Mouse (Mus musculus) heart, embryonic 13.5 days (tissue): ENCODE measurements around the gene Olfml1. TPM values are rescaled to one million over a fixed set of nuclear protein-coding genes. Genes with fewer than 3 reads are reported as not detected.

Experiments
- ATAC-seq: fragments of 200-750 bp; cut with Nextera tagmentation; 2 replicates; pipeline ENCODE4 v1.8.0; 2017; ENCODE audit warnings: moderate TSS enrichment; ENCODE audit not compliant: insufficient number of reproducible peaks, low FRiP score, low TSS enrichment; ENCODE audit errors: extremely low read depth
- H3K27ac ChIP-seq: fragments of 300-500 bp; sonication (generic); replicated peaks from 2 replicates; pipeline ENCODE4 v1.5.1; 2015; ENCODE audit warnings: moderate library complexity, mild to moderate bottlenecking, inconsistent platforms
- H3K27me3 ChIP-seq: fragments of 300-500 bp; sonication (generic); replicated peaks from 2 replicates; pipeline ENCODE4 v1.6.1; 2015; ENCODE audit warnings: mild to moderate bottlenecking, inconsistent platforms
- H3K36me3 ChIP-seq: fragments of 300-500 bp; sonication (generic); 2 replicates; pipeline ENCODE4 v1.6.1; 2015; ENCODE audit warnings: mild to moderate bottlenecking, inconsistent platforms
- H3K4me1 ChIP-seq: fragments of 300-500 bp; sonication (generic); 2 replicates; pipeline ENCODE4 v1.6.1; 2015; ENCODE audit warnings: inconsistent platforms
- H3K4me2 ChIP-seq: fragments of 300-500 bp; sonication (generic); 2 replicates; pipeline ENCODE4 v1.6.1; 2015; ENCODE audit warnings: inconsistent platforms, mild to moderate bottlenecking, moderate library complexity
- H3K4me3 ChIP-seq: fragments of 300-500 bp; sonication (generic); 2 replicates; pipeline ENCODE4 v1.5.1; 2015; ENCODE audit warnings: moderate library complexity, mild to moderate bottlenecking, inconsistent platforms
- H3K9ac ChIP-seq: fragments of 300-500 bp; sonication (generic); 2 replicates; pipeline ENCODE4 v1.6.1; 2015; ENCODE audit warnings: inconsistent platforms, mild to moderate bottlenecking, moderate library complexity
- H3K9me3 ChIP-seq: fragments of 300-500 bp; sonication (generic); 2 replicates; pipeline ENCODE4 v1.6.1; 2016; ENCODE audit warnings: inconsistent platforms
- WGBS: fragments of 180-500 bp; shearing (Covaris S2); methylation state at CpG from one replicate; pipeline ENCODE4 v1.1.7; 2015; ENCODE audit warnings: mixed read lengths; 5-methylcytosine and 5-hydroxymethylcytosine counted together
- polyA plus RNA-seq: library from polyadenylated mRNA; unstranded; fragments of >200 nt; fragmentation: Nextera tagmentation; extraction: Ambion mirVana; gene quantifications from 2 replicates; pipeline ENCODE4 v1.2.1, GENCODE M21; 2015

Gene Olfml1
- 6.4 and 8.5 TPM in 2 replicates for polyA plus RNA-seq

DNA sequence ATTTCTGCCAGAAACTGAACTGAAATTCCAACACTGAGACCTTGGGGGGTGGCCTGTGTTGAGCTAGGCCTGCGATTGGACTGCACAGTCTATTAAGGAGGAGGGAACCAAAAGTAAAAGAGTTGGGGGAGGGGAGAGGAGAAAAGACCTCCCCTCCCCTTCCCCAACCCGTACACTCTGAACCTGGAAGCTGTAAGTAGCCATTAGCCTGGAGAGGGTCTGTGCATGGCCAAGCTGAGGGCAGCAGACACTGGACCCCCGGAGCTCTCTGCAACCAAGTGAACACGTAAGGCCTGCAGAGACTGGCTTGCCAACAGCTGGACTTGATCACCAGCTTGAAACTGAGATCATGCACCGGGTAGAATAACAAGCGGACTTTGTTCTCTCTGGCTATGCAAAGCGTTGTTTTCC is at the start of gene Olfml1:
Gene Olfml1 (plus strand): TSS at position 186 of the 411 bp plus-strand sequence.
- Histone ChIP-seq H3K36me3 (peaks cover 9% of the 10 kb centered on the region), H3K4me3 (peak within 1 kb of the TSS; percentile 49), H3K9ac (peak within 1 kb of the TSS; percentile 67), H3K27me3 (no peaks in the 10 kb centered on the region), H3K4me1 (peaks cover 4% of the 10 kb centered on the region; the same call in 1 of the 2 replicates), H3K4me2 (peak within 1 kb of the TSS; percentile 61), H3K27ac (peak within 1 kb of the TSS; percentile 82), H3K9me3 (no peaks in the 10 kb centered on the region)
- ATAC-seq, result peak; percentile 37; the same call in 1 of the 2 replicates
- WGBS, result 41% methylated on average over 7 of the region's 7 CpGs

DNA sequence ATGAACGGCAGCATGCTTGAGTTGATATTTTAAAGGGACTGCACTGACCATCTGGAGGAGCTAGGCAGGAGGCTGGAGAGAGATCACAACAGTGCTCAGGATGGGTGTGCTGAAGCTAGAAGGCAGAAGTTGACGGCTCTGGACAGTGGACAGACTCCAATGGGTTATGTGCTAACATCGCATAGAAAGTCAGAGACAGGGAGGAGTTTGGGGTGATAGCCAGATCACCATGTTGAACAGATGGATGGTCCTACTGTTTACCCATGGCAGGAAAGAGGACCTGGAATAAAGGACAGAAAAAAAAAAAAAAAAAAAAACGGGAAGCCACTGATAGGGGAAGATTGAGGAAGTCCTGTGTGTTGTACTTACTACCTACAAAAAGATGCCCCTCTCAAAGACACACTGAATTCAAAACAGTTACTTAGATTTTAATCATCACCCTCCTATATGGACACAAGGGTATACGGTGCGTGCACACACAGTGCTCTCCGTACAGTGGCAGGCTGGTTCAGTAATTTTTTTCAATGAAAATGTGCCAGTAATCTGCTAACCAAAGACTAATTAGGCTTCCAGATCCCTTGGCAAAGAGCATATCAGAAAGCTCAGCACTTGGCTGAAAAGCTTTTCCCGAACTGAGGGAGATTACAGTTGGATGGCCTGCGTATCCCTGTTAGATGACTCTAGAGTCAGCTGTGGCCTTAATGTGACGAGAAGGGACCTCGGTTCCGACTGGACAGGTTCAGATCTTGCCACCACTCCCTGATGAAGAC is 47.8 kb upstream of the Olfml1 start:
- 73% methylated on average over 11 of the region's 12 CpGs for WGBS
- Histone ChIP-seq H3K9me3 (no peaks in the 10 kb centered on the region), H3K36me3 (no peaks in the 10 kb centered on the region), H3K9ac (no peak overlapping the region), H3K4me2 (no peak overlapping the region), H3K4me1 (peaks cover 7% of the 10 kb centered on the region), H3K27me3 (no peaks in the 10 kb centered on the region), H3K4me3 (no peak overlapping the region), H3K27ac (no peak overlapping the region)
- no peak for ATAC-seq

DNA sequence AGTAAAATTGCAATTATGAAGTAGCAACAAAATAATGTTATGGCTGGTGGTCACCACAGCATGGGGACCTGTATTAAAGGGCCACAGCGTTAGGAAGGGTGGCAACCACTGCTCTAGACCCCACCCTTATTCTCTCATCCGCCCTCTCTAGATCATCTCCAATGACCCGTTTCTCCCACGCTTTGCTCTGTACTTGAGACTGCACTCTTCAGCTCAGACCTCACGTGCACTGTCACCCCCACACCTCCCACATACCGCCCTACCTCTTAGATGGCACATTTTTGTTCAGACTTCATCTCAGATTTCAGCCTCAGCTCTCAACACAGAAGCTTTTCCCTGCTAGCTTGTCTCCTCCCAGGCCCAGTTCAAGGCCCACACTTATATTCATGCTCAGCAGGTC is 45.8 kb upstream of the Olfml1 start:
- Histone ChIP-seq H3K27ac (no peak overlapping the region), H3K9ac (no peak overlapping the region), H3K27me3 (no peaks in the 10 kb centered on the region), H3K9me3 (no peaks in the 10 kb centered on the region), H3K4me1 (peaks cover 7% of the 10 kb centered on the region), H3K4me2 (no peak overlapping the region), H3K4me3 (no peak overlapping the region), H3K36me3 (no peaks in the 10 kb centered on the region)
- no peak for ATAC-seq
- 75% methylated on average over 6 of the region's 6 CpGs for WGBS

GRCm38 (mm10) chr7:107526299-107526698 is 40.9 kb upstream of the Olfml1 start:
- Histone ChIP-seq H3K9me3 (no peaks in the 10 kb centered on the region), H3K4me3 (no peak overlapping the region), H3K27me3 (no peaks in the 10 kb centered on the region), H3K4me2 (no peak overlapping the region), H3K27ac (no peak overlapping the region), H3K36me3 (no peaks in the 10 kb centered on the region), H3K9ac (no peak overlapping the region), H3K4me1 (no peaks in the 10 kb centered on the region)
- ATAC-seq, result no peak
- 15% methylated on average over 1 of the region's 1 CpGs for WGBS

DNA sequence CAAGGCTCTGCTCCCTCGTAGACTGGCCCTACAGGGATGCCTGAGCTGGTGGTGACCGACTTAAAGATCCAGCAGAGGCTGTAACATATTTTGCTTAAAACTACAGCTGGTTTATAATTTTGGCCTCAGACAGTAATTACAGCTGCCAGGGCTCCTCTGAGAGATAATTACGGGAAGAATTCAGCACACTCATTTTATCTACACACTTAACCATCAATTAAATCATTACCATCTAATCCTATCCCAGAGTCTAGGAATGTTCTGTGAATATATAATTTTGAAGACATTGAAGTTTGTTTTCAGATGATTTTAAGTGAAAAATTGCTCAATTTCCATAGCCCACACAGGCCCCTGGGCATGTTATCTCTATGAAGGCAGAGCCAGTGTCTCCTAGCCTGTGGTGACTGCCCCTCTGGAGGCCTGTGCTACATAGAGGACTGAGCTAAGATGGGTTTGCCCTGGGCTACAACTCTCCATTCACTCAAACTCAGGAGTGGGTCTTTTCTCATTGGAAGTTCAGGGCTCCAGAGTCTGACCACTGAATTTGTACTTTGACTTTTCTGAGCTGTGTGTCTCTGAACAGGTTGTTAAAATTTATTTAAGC is 39.0 kb upstream of the Olfml1 start:
- Histone ChIP-seq H3K4me3 (no peak overlapping the region), H3K4me1 (no peaks in the 10 kb centered on the region), H3K27me3 (no peaks in the 10 kb centered on the region), H3K9ac (no peak overlapping the region), H3K9me3 (no peaks in the 10 kb centered on the region), H3K4me2 (no peak overlapping the region), H3K27ac (no peak overlapping the region), H3K36me3 (no peaks in the 10 kb centered on the region)
- ATAC-seq, result no peak
- 67% methylated on average over 3 of the region's 3 CpGs for WGBS

DNA sequence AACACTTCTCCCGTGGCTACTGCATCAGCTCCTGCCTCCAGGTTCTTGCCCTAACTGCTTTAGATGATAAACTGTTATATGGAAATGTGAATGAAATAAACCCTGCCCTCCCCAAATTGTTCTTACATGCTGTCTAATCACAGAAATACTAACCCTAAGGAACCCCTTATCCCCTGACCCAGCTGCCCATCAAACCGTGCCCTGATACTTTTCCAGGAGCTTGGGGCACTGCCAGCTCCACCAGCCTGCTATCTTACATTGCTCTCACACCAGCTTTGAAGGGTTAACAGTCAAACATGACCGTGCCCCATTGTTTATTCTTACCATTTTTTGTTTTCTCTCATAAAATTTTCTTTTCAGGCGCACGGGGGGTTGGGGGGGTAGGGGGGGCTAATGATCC is 37.9 kb upstream of the Olfml1 start:
- no peaks in the 10 kb centered on the region for H3K36me3 ChIP-seq
- no peaks in the 10 kb centered on the region for H3K9me3 ChIP-seq
- H3K4me2 ChIP-seq, result no peak overlapping the region
- no peak overlapping the region for H3K9ac ChIP-seq
- 65% methylated on average over 5 of the region's 5 CpGs for WGBS
- H3K27ac ChIP-seq, result no peak overlapping the region
- no peak overlapping the region for H3K4me3 ChIP-seq
- ATAC-seq, result no peak
- H3K27me3 ChIP-seq, result no peaks in the 10 kb centered on the region
- H3K4me1 ChIP-seq, result no peaks in the 10 kb centered on the region

DNA sequence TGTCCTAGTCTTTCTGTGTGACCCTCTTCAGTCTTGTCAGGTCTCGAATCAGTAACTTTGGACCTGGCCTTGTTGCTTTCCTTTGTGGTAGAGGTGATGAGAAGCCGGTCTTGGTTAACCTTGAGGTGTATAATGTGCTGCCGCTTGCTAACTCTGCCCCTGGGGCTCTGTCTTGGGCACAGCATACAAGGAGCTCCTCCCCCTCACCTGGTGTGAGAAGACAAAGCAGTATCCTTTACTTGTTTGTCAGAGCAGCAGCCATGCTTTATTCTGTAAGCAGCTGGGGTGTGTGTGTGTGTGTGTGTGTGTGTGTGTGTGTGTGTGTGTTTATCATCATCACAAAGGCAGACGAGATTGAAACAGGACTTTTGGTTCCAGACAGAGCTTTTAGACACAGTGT is 31.9 kb upstream of the Olfml1 start:
- Histone ChIP-seq H3K4me1 (no peaks in the 10 kb centered on the region), H3K27me3 (no peaks in the 10 kb centered on the region), H3K36me3 (no peaks in the 10 kb centered on the region), H3K4me3 (no peak overlapping the region), H3K4me2 (no peak overlapping the region), H3K9ac (no peak overlapping the region), H3K9me3 (0 out of 2 replicates have a peak, but pooled peaks cover 7% of the 10 kb centered on the region), H3K27ac (no peak overlapping the region)
- WGBS, result 70% methylated on average over 4 of the region's 4 CpGs
- ATAC-seq, result no peak

- WGBS, result 66% methylated on average over 6 of the region's 6 CpGs
- Histone ChIP-seq H3K27me3 (no peaks in the 10 kb centered on the region), H3K4me3 (no peak overlapping the region), H3K9me3 (0 out of 2 replicates have a peak, but pooled peaks cover 7% of the 10 kb centered on the region), H3K9ac (no peak overlapping the region), H3K27ac (no peak overlapping the region), H3K36me3 (no peaks in the 10 kb centered on the region), H3K4me1 (no peaks in the 10 kb centered on the region), H3K4me2 (no peak overlapping the region)
- no peak for ATAC-seq
These were observed 30.7 kb upstream of the Olfml1 start for GRCm38 (mm10) chr7:107536516-107536915.

GRCm38 (mm10) chr7:107540034-107540433 is 27.2 kb upstream of the Olfml1 start:
- Histone ChIP-seq H3K27me3 (no peaks in the 10 kb centered on the region), H3K36me3 (no peaks in the 10 kb centered on the region), H3K9ac (no peak overlapping the region), H3K27ac (no peak overlapping the region), H3K4me2 (no peak overlapping the region), H3K4me1 (no peaks in the 10 kb centered on the region), H3K4me3 (no peak overlapping the region), H3K9me3 (0 out of 2 replicates have a peak, but pooled peaks cover 3% of the 10 kb centered on the region)
- WGBS, result 20% methylated on average over 4 of the region's 4 CpGs
- ATAC-seq, result no peak

DNA sequence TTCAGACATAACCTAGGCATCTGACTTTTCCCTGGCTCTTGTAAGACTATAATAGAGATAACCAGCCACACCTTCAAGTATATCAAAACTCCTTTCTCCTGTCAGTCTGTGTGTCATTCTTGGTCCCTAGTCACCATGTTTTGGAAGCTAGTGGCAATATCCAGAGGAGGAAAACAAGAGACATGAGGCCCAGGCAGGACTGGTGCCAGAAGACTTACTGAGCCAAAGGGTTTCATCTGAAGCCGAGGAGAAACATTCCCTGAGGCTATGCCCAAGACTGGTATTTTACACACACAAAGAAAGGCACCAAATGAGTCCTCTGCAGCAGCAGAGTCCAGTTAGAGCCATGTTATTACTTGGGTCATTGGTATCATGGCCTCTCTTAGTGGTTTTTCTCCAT is 22.2 kb upstream of the Olfml1 start:
- 42% methylated on average over 1 of the region's 1 CpGs for WGBS

DNA sequence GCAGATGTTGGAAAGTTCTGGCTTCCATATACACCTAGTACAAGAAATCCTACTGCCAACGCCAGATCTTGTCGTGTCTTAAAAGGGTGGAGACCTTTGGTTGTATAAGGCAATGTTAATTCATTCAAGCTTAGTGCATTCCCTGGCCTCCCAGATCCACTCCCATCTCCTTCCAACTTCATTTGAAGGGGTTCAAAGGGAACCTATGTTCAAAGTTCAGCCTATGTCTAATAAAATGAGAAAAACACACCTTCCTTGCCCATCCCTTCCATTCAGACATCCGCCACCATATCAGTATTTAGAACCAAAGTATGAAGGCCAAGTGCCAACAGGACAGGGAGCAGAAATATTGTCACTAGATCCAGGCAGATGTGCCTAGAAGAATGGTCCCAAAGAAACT is 19.4 kb upstream of the Olfml1 start:
- ATAC-seq, result no peak
- H3K9ac ChIP-seq, result no peak overlapping the region
- H3K27me3 ChIP-seq, result no peaks in the 10 kb centered on the region
- no peak overlapping the region for H3K27ac ChIP-seq
- H3K36me3 ChIP-seq, result no peaks in the 10 kb centered on the region
- WGBS, result 88% methylated on average over 3 of the region's 3 CpGs
- H3K4me3 ChIP-seq, result no peak overlapping the region
- H3K4me1 ChIP-seq, result no peaks in the 10 kb centered on the region
- H3K4me2 ChIP-seq, result no peak overlapping the region
- no peaks in the 10 kb centered on the region for H3K9me3 ChIP-seq

More for the DNA sequence above, 22.2 kb upstream of the Olfml1 start:
- H3K36me3 ChIP-seq, result no peaks in the 10 kb centered on the region
- H3K4me1 ChIP-seq, result no peaks in the 10 kb centered on the region
- no peak for ATAC-seq
- no peak overlapping the region for H3K27ac ChIP-seq
- no peak overlapping the region for H3K9ac ChIP-seq
- H3K4me2 ChIP-seq, result no peak overlapping the region
- no peaks in the 10 kb centered on the region for H3K9me3 ChIP-seq
- H3K27me3 ChIP-seq, result no peaks in the 10 kb centered on the region
- no peak overlapping the region for H3K4me3 ChIP-seq

- Histone ChIP-seq H3K27ac (no peak overlapping the region), H3K36me3 (no peaks in the 10 kb centered on the region), H3K4me3 (no peak overlapping the region), H3K9me3 (no peaks in the 10 kb centered on the region), H3K4me1 (no peaks in the 10 kb centered on the region), H3K4me2 (no peak overlapping the region), H3K9ac (no peak overlapping the region), H3K27me3 (no peaks in the 10 kb centered on the region)
- WGBS, result 58% methylated on average over 1 of the region's 1 CpGs
- ATAC-seq, result no peak
These were observed 13.8 kb upstream of the Olfml1 start for GRCm38 (mm10) chr7:107553461-107553860.
